Mouse (Mus musculus) hindbrain, embryonic 15.5 days (tissue): ENCODE results near the gene Ccdc120. TPM values are rescaled to one million over a fixed set of nuclear protein-coding genes. Genes with fewer than 3 reads are reported as not detected.

Source experiments
- polyA plus RNA-seq: library from polyadenylated mRNA; unstranded; fragments of >200 nt; fragmentation: Nextera tagmentation; extraction: Ambion mirVana; gene quantifications from 2 replicates; pipeline ENCODE4 v1.2.1, GENCODE M21; 2015

The Ccdc120 gene
- polyA plus RNA-seq, 1 experiment from 2014 or later = 66.1 TPM

Other genes starting within 250 kb of the Ccdc120 start
- 0.06 and 0.16 TPM in 2 replicates for gene Foxp3, start 177.3 kb downstream of the Ccdc120 start, polyA plus RNA-seq
- 6.8 and 7.4 TPM in 2 replicates for gene Ppp1r3f, start 176.6 kb downstream of the Ccdc120 start, polyA plus RNA-seq
- 30.6 and 31.5 TPM in 2 replicates for gene Ccdc22, start 145.4 kb downstream of the Ccdc120 start, polyA plus RNA-seq
- 0.14 and 0.22 TPM in 2 replicates for gene Cacna1f, start 143.8 kb downstream of the Ccdc120 start, polyA plus RNA-seq
- 195 and 197 TPM in 2 replicates for gene Syp, start 112.4 kb downstream of the Ccdc120 start, polyA plus RNA-seq
- 1.6 and 2.0 TPM in 2 replicates for gene Prickle3, start 93.6 kb downstream of the Ccdc120 start, polyA plus RNA-seq
- gene Plp2, start 79.5 kb downstream of the Ccdc120 start, polyA plus RNA-seq = 20.5 and 22.9 TPM in 2 replicates
- 0.08 and 0.10 TPM in 2 replicates for gene Magix, start 69.7 kb downstream of the Ccdc120 start, polyA plus RNA-seq
- gene Gpkow, start 53.8 kb downstream of the Ccdc120 start, polyA plus RNA-seq = 43.0 and 46.8 TPM in 2 replicates
- 30.9 and 32.1 TPM in 2 replicates for gene Wdr45, start 36.6 kb downstream of the Ccdc120 start, polyA plus RNA-seq
- 1.9 TPM in 1 of 2 replicates, not detected in the other for gene Gm45208, start 28.7 kb downstream of the Ccdc120 start, polyA plus RNA-seq
- gene Praf2, start 22.5 kb downstream of the Ccdc120 start, polyA plus RNA-seq = 126 and 132 TPM in 2 replicates
- gene Tfe3, start 11.7 kb upstream of the Ccdc120 start, polyA plus RNA-seq = 24.1 and 25.5 TPM in 2 replicates
- gene Gripap1, start 38.9 kb upstream of the Ccdc120 start, polyA plus RNA-seq = 68.0 and 73.8 TPM in 2 replicates
- gene Kcnd1, start 71.4 kb upstream of the Ccdc120 start, polyA plus RNA-seq = 3.1 and 4.2 TPM in 2 replicates
- 48.1 and 48.3 TPM in 2 replicates for gene Otud5, start 90.5 kb upstream of the Ccdc120 start, polyA plus RNA-seq
- gene Pim2, start 127.4 kb upstream of the Ccdc120 start, polyA plus RNA-seq = 24.8 and 25.8 TPM in 2 replicates
- 45.7 and 47.7 TPM in 2 replicates for gene Slc35a2, start 133.1 kb upstream of the Ccdc120 start, polyA plus RNA-seq
- 199 and 209 TPM in 2 replicates for gene Pqbp1, start 148.4 kb upstream of the Ccdc120 start, polyA plus RNA-seq
- gene Timm17b, start 148.5 kb upstream of the Ccdc120 start, polyA plus RNA-seq = 155 and 158 TPM in 2 replicates
- not detected in 2 replicates for gene Gm10491, start 156.9 kb upstream of the Ccdc120 start, polyA plus RNA-seq
- not detected in 2 replicates for gene Gm10490, start 158.6 kb upstream of the Ccdc120 start, polyA plus RNA-seq
- 294 and 338 TPM in 2 replicates for gene Pcsk1n, start 168.9 kb upstream of the Ccdc120 start, polyA plus RNA-seq
- gene Eras, start 177.7 kb upstream of the Ccdc120 start, polyA plus RNA-seq = 0.14 TPM in 1 of 2 replicates, not detected in the other
- 68.0 and 73.6 TPM in 2 replicates for gene Hdac6, start 197.0 kb upstream of the Ccdc120 start, polyA plus RNA-seq
- gene Gata1, start 227.2 kb upstream of the Ccdc120 start, polyA plus RNA-seq = 0.22 TPM in 1 of 2 replicates, not detected in the other